Mouse (Mus musculus): Measurements from ENCODE around the gene Ndufb3. TPM values are rescaled to one million over a fixed set of nuclear protein-coding genes. Genes with fewer than 3 reads are reported as not detected.

Gene Ndufb3
- total and polyA plus RNA-seq, 2 experiments = 48.0 to 196 TPM

- Histone ChIP-seq H3K36me3 (ENCODE audit: control insufficient read depth, insufficient read depth, low read length) (peaks cover 12% of the 10 kb centered on the region; the same call in 1 of the 2 replicates), H3K4me3 (ENCODE audit: insufficient read depth, low read depth, low read length) (no peak overlapping the region), H3K27me3 (ENCODE audit: control insufficient read depth, insufficient read depth, low read length) (no peaks in the 10 kb centered on the region), H3K79me2 (ENCODE audit: control insufficient read depth, insufficient read depth, low read length) (peaks cover 18% of the 10 kb centered on the region; the same call in 1 of the 2 replicates), H3K9ac (ENCODE audit: low read depth, low read length) (no peak overlapping the region), H3K4me1 (ENCODE audit: control insufficient read depth, insufficient read depth, low read length) (peaks cover 7% of the 10 kb centered on the region), H3K27ac (replicated peaks; ENCODE audit: insufficient read depth, low read depth, low read length) (no peak overlapping the region)
- TF ChIP-seq POLR2A (IDR thresholded peaks at IDR 0.05; ENCODE audit: extremely low read depth, insufficient read depth, low read length) = no peak
- no peak for TF ChIP-seq CTCF (IDR thresholded peaks at IDR 0.05; ENCODE audit: low read depth, low read length)
- no peak for DNase-seq (ENCODE audit: extremely low read depth, low read depth, low spot score)
These were observed 17.6 kb upstream of the Ndufb3 start for GRCm38 (mm10) chr1:58568456-58569130.

DNA sequence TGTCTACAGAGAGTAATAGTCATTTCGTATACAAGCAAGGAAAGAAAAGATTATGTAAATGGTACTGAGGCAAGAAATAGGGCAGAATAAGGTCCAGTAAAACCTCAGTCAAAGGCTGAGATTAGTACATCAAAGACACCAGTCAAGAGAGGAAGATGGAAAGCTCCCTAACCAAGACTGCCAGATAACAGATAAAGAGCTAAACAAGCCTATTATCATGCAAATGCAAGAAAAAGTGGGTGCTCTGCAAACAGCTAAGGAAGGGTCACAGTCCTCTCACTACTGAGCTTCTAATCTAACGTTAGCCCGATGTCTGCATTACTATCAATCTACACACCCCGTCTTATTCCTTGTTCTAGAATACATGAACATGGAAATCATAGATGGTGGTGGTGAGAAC lies 15.7 kb upstream of the Ndufb3 start:
- Histone ChIP-seq H3K79me2 (ENCODE audit: control insufficient read depth, insufficient read depth, low read length) (peaks cover 23% of the 10 kb centered on the region; the same call in 1 of the 2 replicates), H3K27me3 (ENCODE audit: control insufficient read depth, insufficient read depth, low read length) (no peaks in the 10 kb centered on the region), H3K4me3 (ENCODE audit: insufficient read depth, low read depth, low read length) (no peak overlapping the region), H3K36me3 (ENCODE audit: control insufficient read depth, insufficient read depth, low read length) (no peaks in the 10 kb centered on the region), H3K27ac (replicated peaks; ENCODE audit: insufficient read depth, low read depth, low read length) (no peak overlapping the region), H3K9ac (ENCODE audit: low read depth, low read length) (no peak overlapping the region), H3K4me1 (ENCODE audit: control insufficient read depth, insufficient read depth, low read length) (peaks cover 7% of the 10 kb centered on the region)
- WGBS = 60% methylated on average over 4 of the region's 4 CpGs
- no peak for TF ChIP-seq CTCF (IDR thresholded peaks at IDR 0.05; ENCODE audit: low read depth, low read length)
- DNase-seq (ENCODE audit: extremely low read depth, low read depth, low spot score) = no peak

GRCm38 (mm10) chr1:58579179-58579578 lies 7.0 kb upstream of the Ndufb3 start:
- Histone ChIP-seq H3K36me3 (ENCODE audit: control insufficient read depth, insufficient read depth, low read length) (no peaks in the 10 kb centered on the region; the same call in 1 of the 2 replicates), H3K4me3 (ENCODE audit: insufficient read depth, low read depth, low read length) (no peak overlapping the region), H3K4me1 (ENCODE audit: control insufficient read depth, insufficient read depth, low read length) (peaks cover 5% of the 10 kb centered on the region; the same call in 1 of the 2 replicates), H3K27ac (replicated peaks; ENCODE audit: insufficient read depth, low read depth, low read length) (no peak overlapping the region), H3K9ac (ENCODE audit: low read depth, low read length) (no peak overlapping the region), H3K27me3 (ENCODE audit: control insufficient read depth, insufficient read depth, low read length) (no peaks in the 10 kb centered on the region), H3K79me2 (ENCODE audit: control insufficient read depth, insufficient read depth, low read length) (peaks cover 18% of the 10 kb centered on the region; the same call in 1 of the 2 replicates)
- peak; percentile 35 for DNase-seq (ENCODE audit: extremely low read depth, low read depth, low spot score)
- 84% methylated on average over 2 of the region's 2 CpGs for WGBS
- TF ChIP-seq POLR2A (IDR thresholded peaks at IDR 0.05; ENCODE audit: extremely low read depth, insufficient read depth, low read length) = no peak
- TF ChIP-seq CTCF (IDR thresholded peaks at IDR 0.05; ENCODE audit: low read depth, low read length) = peak; percentile 63; the same call in 1 of the 2 replicates

DNA sequence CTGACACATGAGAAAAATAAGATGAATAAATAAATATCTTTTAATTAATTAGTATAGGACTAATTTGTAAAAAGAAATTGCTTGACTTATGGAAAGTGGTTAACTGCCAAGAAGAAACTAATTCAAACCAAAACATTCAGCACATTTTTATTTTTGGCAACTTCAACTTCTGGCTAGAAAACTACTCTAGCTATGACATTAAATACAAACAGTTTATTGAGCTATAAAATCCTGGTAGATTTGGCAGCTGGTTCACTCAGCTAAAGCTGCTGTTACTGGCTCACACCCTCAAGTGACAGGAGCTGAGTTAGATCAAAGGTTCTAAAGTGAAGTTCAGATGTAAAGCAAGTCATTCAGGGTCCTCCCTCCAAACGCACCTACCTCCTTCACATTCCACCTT lies 3.6 kb upstream of the Ndufb3 start:
- Histone ChIP-seq H3K4me3 (ENCODE audit: insufficient read depth, low read depth, low read length) (no peak overlapping the region), H3K79me2 (ENCODE audit: control insufficient read depth, insufficient read depth, low read length) (peaks cover 16% of the 10 kb centered on the region; the same call in 1 of the 2 replicates), H3K4me1 (ENCODE audit: control insufficient read depth, insufficient read depth, low read length) (peaks cover 8% of the 10 kb centered on the region), H3K36me3 (ENCODE audit: control insufficient read depth, insufficient read depth, low read length) (no peaks in the 10 kb centered on the region), H3K27me3 (ENCODE audit: control insufficient read depth, insufficient read depth, low read length) (no peaks in the 10 kb centered on the region), H3K27ac (replicated peaks; ENCODE audit: insufficient read depth, low read depth, low read length) (no peak overlapping the region), H3K9ac (ENCODE audit: low read depth, low read length) (no peak overlapping the region)
- TF ChIP-seq CTCF (IDR thresholded peaks at IDR 0.05; ENCODE audit: low read depth, low read length) (no peak), POLR2A (IDR thresholded peaks at IDR 0.05; ENCODE audit: extremely low read depth, insufficient read depth, low read length) (no peak)
- no peak for DNase-seq (ENCODE audit: extremely low read depth, low read depth, low spot score)
- 73% methylated on average over 1 of the region's 1 CpGs for WGBS

- H3K9ac ChIP-seq (ENCODE audit: low read depth, low read length) = no peak overlapping the region
- H3K36me3 ChIP-seq (ENCODE audit: control insufficient read depth, insufficient read depth, low read length) = no peaks in the 10 kb centered on the region
- H3K4me1 ChIP-seq (ENCODE audit: control insufficient read depth, insufficient read depth, low read length) = peaks cover 3% of the 10 kb centered on the region
- WGBS = 20% methylated on average over 1 of the region's 1 CpGs
- H3K27me3 ChIP-seq (ENCODE audit: control insufficient read depth, insufficient read depth, low read length) = no peaks in the 10 kb centered on the region
- peak; percentile 64 for DNase-seq (ENCODE audit: extremely low read depth, low read depth, low spot score)
- H3K27ac ChIP-seq (replicated peaks; ENCODE audit: insufficient read depth, low read depth, low read length) = no peak overlapping the region
- peaks cover 11% of the 10 kb centered on the region; the same call in 1 of the 2 replicates for H3K79me2 ChIP-seq (ENCODE audit: control insufficient read depth, insufficient read depth, low read length)
- no peak overlapping the region for H3K4me3 ChIP-seq (ENCODE audit: insufficient read depth, low read depth, low read length)
- TF ChIP-seq POLR2A (IDR thresholded peaks at IDR 0.05; ENCODE audit: extremely low read depth, insufficient read depth, low read length) = no peak
- 0 out of 2 replicates have a peak, but pooled peaks have one; percentile 17 for TF ChIP-seq CTCF (IDR thresholded peaks at IDR 0.05; ENCODE audit: low read depth, low read length)
These were observed 1.9 kb upstream of the Ndufb3 start for GRCm38 (mm10) chr1:58584271-58584670.
